Mouse (Mus musculus) liver, postnatal 0 days (tissue): ENCODE measurements around the gene Adam1b. TPM values are rescaled to one million over a fixed set of nuclear protein-coding genes. Genes with fewer than 3 reads are reported as not detected.

Experiments used
- ATAC-seq: fragments of 200-750 bp; cut with Nextera tagmentation; 2 replicates; pipeline ENCODE4 v1.8.0; 2017; ENCODE audit warnings: mild to moderate bottlenecking, moderate library complexity
- DNase-seq: peaks from one replicate; pipeline ENCODE4 v3.0.0-alpha.2; 2016
- H3K27ac ChIP-seq: fragments of 300-500 bp; sonication (generic); 2 replicates; pipeline ENCODE4 v1.5.1; 2014; ENCODE audit warnings: antibody characterized with exemption, moderate library complexity, mild to moderate bottlenecking, low read depth
- H3K27me3 ChIP-seq: fragments of 300-500 bp; sonication (generic); 2 replicates; pipeline ENCODE4 v1.6.1; 2014; ENCODE audit warnings: low read length, control low read depth, mixed read lengths; ENCODE audit not compliant: insufficient read depth
- H3K36me3 ChIP-seq: fragments of 300-500 bp; sonication (generic); replicated peaks from 2 replicates; pipeline ENCODE4 v1.6.1; 2014; ENCODE audit warnings: mild to moderate bottlenecking, control low read depth, low read length, moderate library complexity, mixed read lengths; ENCODE audit not compliant: insufficient read depth
- H3K4me1 ChIP-seq: fragments of 300-500 bp; sonication (generic); 2 replicates; pipeline ENCODE4 v1.6.1; 2014; ENCODE audit warnings: antibody characterized with exemption, mild to moderate bottlenecking, control low read depth; ENCODE audit not compliant: insufficient read depth
- H3K4me2 ChIP-seq: fragments of 300-500 bp; sonication (generic); 2 replicates; pipeline ENCODE4 v1.6.1; 2014; ENCODE audit warnings: low read depth, mild to moderate bottlenecking, low read length, moderate library complexity, mixed read lengths
- H3K4me3 ChIP-seq: fragments of 300-500 bp; sonication (generic); 2 replicates; pipeline ENCODE4 v1.5.1; 2014; ENCODE audit warnings: low read depth, low read length
- H3K9ac ChIP-seq: fragments of 300-500 bp; sonication (generic); replicated peaks from 2 replicates; pipeline ENCODE4 v1.6.1; 2014; ENCODE audit warnings: mild to moderate bottlenecking, moderate library complexity
- H3K9me3 ChIP-seq: fragments of 300-500 bp; sonication (generic); 2 replicates; pipeline ENCODE4 v1.6.1; 2016; ENCODE audit warnings: mild to moderate bottlenecking, control low read depth, low read length, mixed read lengths
- CTCF ChIP-seq: sonication (generic); IDR thresholded peaks from 2 replicates; pipeline ENCODE4 v1.5.1; 2016; ENCODE audit warnings: antibody characterized with exemption, low read depth
- EP300 ChIP-seq: IDR thresholded peaks from 2 replicates; pipeline ENCODE4 v1.6.1; 2016; ENCODE audit warnings: antibody characterized with exemption, low read depth, mild to moderate bottlenecking
- WGBS: fragments of 180-500 bp; shearing (Covaris S2); extraction: QIAGEN DNeasy Blood & Tissue Kit; methylation state at CpG from one replicate; pipeline ENCODE4 v1.1.7; 2014; ENCODE audit not compliant: insufficient replicate concordance; 5-methylcytosine and 5-hydroxymethylcytosine counted together
- polyA plus RNA-seq: library from polyadenylated mRNA; unstranded; fragments of >200 nt; fragmentation: Nextera tagmentation; extraction: Ambion mirVana; gene quantifications from 2 replicates; pipeline ENCODE4 v1.2.1, GENCODE M21; 2015

Adam1b gene
- polyA plus RNA-seq, 1 experiment from 2014 or later, result not detected

GRCm38 (mm10) chr5:121454503-121454782, 48.8 kb downstream of the Adam1b start:
- Histone ChIP-seq H3K27ac (no peak overlapping the region), H3K27me3 (no peaks in the 10 kb centered on the region), H3K9ac (no peak overlapping the region), H3K4me1 (peaks cover 23% of the 10 kb centered on the region), H3K4me2 (no peak overlapping the region), H3K4me3 (no peak overlapping the region), H3K36me3 (peaks cover 2% of the 10 kb centered on the region; the same call in 1 of the 2 replicates), H3K9me3 (no peaks in the 10 kb centered on the region)
- DNase-seq, result no peak
- no peak for ATAC-seq
- no peak for TF ChIP-seq CTCF
- TF ChIP-seq EP300, result no peak
- 88% methylated on average over 3 of the region's 3 CpGs for WGBS

GRCm38 (mm10) chr5:121453743-121454502, 49.3 kb downstream of the Adam1b start:
- Histone ChIP-seq H3K9ac (0 out of 2 replicates have a peak overlapping the region, but pooled peaks have one; percentile 9), H3K27me3 (no peaks in the 10 kb centered on the region), H3K36me3 (peaks cover 7% of the 10 kb centered on the region; the same call in 1 of the 2 replicates), H3K9me3 (no peaks in the 10 kb centered on the region), H3K27ac (no peak overlapping the region), H3K4me3 (no peak overlapping the region), H3K4me1 (peaks cover 23% of the 10 kb centered on the region), H3K4me2 (peak overlapping the region; percentile 96; the same call in 1 of the 2 replicates)
- no peak for ATAC-seq
- 86% methylated on average over 13 of the region's 13 CpGs for WGBS
- TF ChIP-seq EP300, result no peak
- TF ChIP-seq CTCF, result no peak
- no peak for DNase-seq

GRCm38 (mm10) chr5:121452906-121453305, 50.3 kb downstream of the Adam1b start:
- H3K4me1 ChIP-seq, result peaks cover 23% of the 10 kb centered on the region
- H3K4me3 ChIP-seq, result peak overlapping the region; percentile 98
- H3K27ac ChIP-seq, result peak overlapping the region; percentile 97
- no peak for ATAC-seq
- H3K36me3 ChIP-seq, result peaks cover 18% of the 10 kb centered on the region
- no peak for DNase-seq
- H3K9me3 ChIP-seq, result no peaks in the 10 kb centered on the region
- H3K27me3 ChIP-seq, result no peaks in the 10 kb centered on the region
- H3K9ac ChIP-seq, result peak overlapping the region; percentile 98
- no peak for TF ChIP-seq CTCF
- TF ChIP-seq EP300, result no peak
- peak overlapping the region; percentile 96 for H3K4me2 ChIP-seq
- WGBS, result 4% methylated on average over 9 of the region's 9 CpGs

GRCm38 (mm10) chr5:121452026-121452869, 51.0 kb downstream of the Adam1b start, which contains the start of gene Erp29:
Erp29 (minus strand) TSS chr5:121452506.
- under 1% methylated on average over 63 of the region's 97 CpGs for WGBS
- Histone ChIP-seq H3K9me3 (no peaks in the 10 kb centered on the region), H3K9ac (peak within 1 kb of the TSS; percentile 98), H3K27ac (peak within 1 kb of the TSS; percentile 97), H3K36me3 (peaks cover 24% of the 10 kb centered on the region), H3K4me2 (peak within 1 kb of the TSS; percentile 96), H3K4me1 (peaks cover 23% of the 10 kb centered on the region), H3K27me3 (no peaks in the 10 kb centered on the region), H3K4me3 (peak within 1 kb of the TSS; percentile 98)
- ATAC-seq, result peak; percentile 92
- DNase-seq, result peak; percentile 100
- TF ChIP-seq CTCF (peak; percentile 41), EP300 (no peak)

GRCm38 (mm10) chr5:121451644-121452025, 51.6 kb downstream of the Adam1b start, which contains the start of gene Tmem116:
Tmem116 (plus strand) TSS chr5:121451893.
- Histone ChIP-seq H3K9me3 (no peaks in the 10 kb centered on the region), H3K36me3 (peaks cover 30% of the 10 kb centered on the region), H3K27ac (peak within 1 kb of the TSS; percentile 97), H3K4me2 (peak within 1 kb of the TSS; percentile 96), H3K27me3 (no peaks in the 10 kb centered on the region), H3K4me1 (peaks cover 23% of the 10 kb centered on the region), H3K4me3 (peak within 1 kb of the TSS; percentile 98), H3K9ac (peak within 1 kb of the TSS; percentile 98)
- TF ChIP-seq EP300, result no peak
- peak; percentile 12; the same call in 1 of the 2 replicates for ATAC-seq
- WGBS, result 0% methylated on average over 17 of the region's 17 CpGs
- peak; percentile 62 for DNase-seq

GRCm38 (mm10) chr5:121451203-121451602, 52.0 kb downstream of the Adam1b start:
- WGBS, result 12% methylated on average over 8 of the region's 8 CpGs
- peak overlapping the region; percentile 98 for H3K9ac ChIP-seq
- H3K27me3 ChIP-seq, result no peaks in the 10 kb centered on the region
- no peaks in the 10 kb centered on the region for H3K9me3 ChIP-seq
- no peak for TF ChIP-seq EP300
- 0 out of 2 replicates have a peak, but pooled peaks have one; percentile 0 for TF ChIP-seq CTCF
- H3K36me3 ChIP-seq, result peaks cover 35% of the 10 kb centered on the region
- H3K27ac ChIP-seq, result peak overlapping the region; percentile 97
- H3K4me2 ChIP-seq, result peak overlapping the region; percentile 96
- peaks cover 23% of the 10 kb centered on the region for H3K4me1 ChIP-seq
- DNase-seq (no peak), ATAC-seq (no peak)
- H3K4me3 ChIP-seq, result peak overlapping the region; percentile 98
